Mouse (Mus musculus): ENCODE results near the gene Rhob. TPM values are rescaled to one million over a fixed set of nuclear protein-coding genes. Genes with fewer than 3 reads are reported as not detected.

The Rhob gene
- 37.7 and 47.1 TPM in 2 replicates for polyA plus RNA-seq (2015; fragmentation: Nextera tagmentation; extraction: Ambion mirVana)

GRCm38 (mm10) chr12:8499871-8500596 is at the start of gene Rhob:
Gene Rhob (minus strand): TSS chr12:8500009.

Other genes starting within 250 kb of the Rhob start
- gene Gdf7, start 198.1 kb downstream of the Rhob start, polyA plus RNA-seq (2015; fragmentation: Nextera tagmentation; extraction: Ambion mirVana) = not detected in 2 replicates
- 5.8 and 6.8 TPM in 2 replicates for gene Hs1bp3, start 186.6 kb downstream of the Rhob start, polyA plus RNA-seq (2015; fragmentation: Nextera tagmentation; extraction: Ambion mirVana)
- 0.17 TPM in 1 of 2 replicates, not detected in the other for gene Slc7a15, start 99.1 kb upstream of the Rhob start, polyA plus RNA-seq (2015; fragmentation: Nextera tagmentation; extraction: Ambion mirVana)
- 14.8 and 17.0 TPM in 2 replicates for gene Pum2, start 174.1 kb upstream of the Rhob start, polyA plus RNA-seq (2015; fragmentation: Nextera tagmentation; extraction: Ambion mirVana)